Mouse (Mus musculus): ENCODE data around the gene Anapc11. TPM values are rescaled to one million over a fixed set of nuclear protein-coding genes. Genes with fewer than 3 reads are reported as not detected.

The Anapc11 gene
- polyA plus RNA-seq, 1 experiment from 2014 or later = 176 TPM

GRCm38 (mm10) chr11:120597240-120598235 is 683 bp upstream of the Anapc11 start:
- H3K4me3 ChIP-seq (replicated peaks; ENCODE audit: low read length) = peak overlapping the region; percentile 96
- H3K27me3 ChIP-seq (ENCODE audit: control insufficient read depth, insufficient read depth, low read length) = no peaks in the 10 kb centered on the region
- H3K9ac ChIP-seq (ENCODE audit: low read length) = peak overlapping the region; percentile 100
- H3K36me3 ChIP-seq (ENCODE audit: control insufficient read depth, insufficient read depth, low read length) = peaks cover 26% of the 10 kb centered on the region
- no peaks in the 10 kb centered on the region for H3K9me3 ChIP-seq (replicated peaks; ENCODE audit: control insufficient read depth, low read length)
- peak overlapping the region; percentile 90 for H3K27ac ChIP-seq (ENCODE audit: low read length)
- peaks cover 25% of the 10 kb centered on the region for H3K4me1 ChIP-seq (ENCODE audit: control insufficient read depth, insufficient read depth, low read length)
- peak overlapping the region; percentile 94 for H3K4me2 ChIP-seq (ENCODE audit: low read depth, low read length)
- 2% methylated on average over 99 of the region's 99 CpGs for WGBS
- peak; percentile 5 for ATAC-seq (ENCODE audit: insufficient read depth, low FRiP score)

- Histone ChIP-seq H3K4me3 (replicated peaks; ENCODE audit: low read length) (peak overlapping the region; percentile 96), H3K4me2 (ENCODE audit: low read depth, low read length) (peak overlapping the region; percentile 80), H3K27me3 (ENCODE audit: control insufficient read depth, insufficient read depth, low read length) (no peaks in the 10 kb centered on the region), H3K9ac (ENCODE audit: low read length) (peak overlapping the region; percentile 70), H3K36me3 (ENCODE audit: control insufficient read depth, insufficient read depth, low read length) (peaks cover 28% of the 10 kb centered on the region), H3K4me1 (ENCODE audit: control insufficient read depth, insufficient read depth, low read length) (peaks cover 25% of the 10 kb centered on the region), H3K27ac (ENCODE audit: low read length) (peak overlapping the region; percentile 87), H3K9me3 (replicated peaks; ENCODE audit: control insufficient read depth, low read length) (no peaks in the 10 kb centered on the region)
- WGBS = 40% methylated on average over 17 of the region's 17 CpGs
- no peak for ATAC-seq (ENCODE audit: insufficient read depth, low FRiP score)
Measured at GRCm38 (mm10) chr11:120598990-120599549, 849 bp downstream of the Anapc11 start.

DNA sequence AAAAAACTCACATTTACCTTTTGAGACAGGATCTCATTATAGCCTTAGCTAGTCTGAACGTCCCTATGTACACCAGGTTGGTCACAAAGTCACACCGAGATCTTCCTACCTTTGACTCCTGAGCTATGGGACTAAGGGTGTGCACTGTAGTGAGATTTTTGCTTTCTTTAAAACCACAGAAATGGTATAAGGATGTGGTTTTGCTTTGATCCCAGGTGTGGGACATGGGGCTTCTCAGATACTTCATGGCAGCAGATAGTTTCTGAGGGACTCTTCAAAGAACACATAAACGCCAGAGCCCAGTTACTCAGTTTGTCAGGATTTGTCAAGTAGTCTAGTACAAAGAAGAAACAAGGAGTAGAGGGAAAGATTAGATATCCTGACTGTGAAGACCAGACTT is 2.5 kb downstream of the Anapc11 start:
- H3K4me3 ChIP-seq (replicated peaks; ENCODE audit: low read length) = no peak overlapping the region
- no peak overlapping the region for H3K9ac ChIP-seq (ENCODE audit: low read length)
- no peak overlapping the region for H3K4me2 ChIP-seq (ENCODE audit: low read depth, low read length)
- no peak for ATAC-seq (ENCODE audit: insufficient read depth, low FRiP score)
- H3K4me1 ChIP-seq (ENCODE audit: control insufficient read depth, insufficient read depth, low read length) = peaks cover 25% of the 10 kb centered on the region
- peaks cover 21% of the 10 kb centered on the region; the same call in 1 of the 2 replicates for H3K36me3 ChIP-seq (ENCODE audit: control insufficient read depth, insufficient read depth, low read length)
- H3K27me3 ChIP-seq (ENCODE audit: control insufficient read depth, insufficient read depth, low read length) = no peaks in the 10 kb centered on the region
- WGBS = 94% methylated on average over 3 of the region's 3 CpGs
- no peaks in the 10 kb centered on the region for H3K9me3 ChIP-seq (replicated peaks; ENCODE audit: control insufficient read depth, low read length)
- no peak overlapping the region for H3K27ac ChIP-seq (ENCODE audit: low read length)

GRCm38 (mm10) chr11:120603545-120603944 is 5.3 kb downstream of the Anapc11 start:
- no peaks in the 10 kb centered on the region for H3K27me3 ChIP-seq (ENCODE audit: control insufficient read depth, insufficient read depth, low read length)
- H3K9ac ChIP-seq (ENCODE audit: low read length) = no peak overlapping the region
- peaks cover 19% of the 10 kb centered on the region; the same call in 1 of the 2 replicates for H3K36me3 ChIP-seq (ENCODE audit: control insufficient read depth, insufficient read depth, low read length)
- no peaks in the 10 kb centered on the region for H3K9me3 ChIP-seq (replicated peaks; ENCODE audit: control insufficient read depth, low read length)
- H3K4me1 ChIP-seq (ENCODE audit: control insufficient read depth, insufficient read depth, low read length) = peaks cover 22% of the 10 kb centered on the region
- WGBS = 73% methylated on average over 2 of the region's 2 CpGs
- ATAC-seq (ENCODE audit: insufficient read depth, low FRiP score) = no peak
- H3K4me2 ChIP-seq (ENCODE audit: low read depth, low read length) = no peak overlapping the region
- H3K4me3 ChIP-seq (replicated peaks; ENCODE audit: low read length) = no peak overlapping the region
- no peak overlapping the region for H3K27ac ChIP-seq (ENCODE audit: low read length)

- no peaks in the 10 kb centered on the region for H3K27me3 ChIP-seq (ENCODE audit: control insufficient read depth, insufficient read depth, low read length)
- WGBS = 84% methylated on average over 7 of the region's 7 CpGs
- H3K9ac ChIP-seq (ENCODE audit: low read length) = no peak overlapping the region
- H3K27ac ChIP-seq (ENCODE audit: low read length) = no peak overlapping the region
- H3K4me1 ChIP-seq (ENCODE audit: control insufficient read depth, insufficient read depth, low read length) = peaks cover 27% of the 10 kb centered on the region
- no peak overlapping the region for H3K4me3 ChIP-seq (replicated peaks; ENCODE audit: low read length)
- H3K9me3 ChIP-seq (replicated peaks; ENCODE audit: control insufficient read depth, low read length) = no peaks in the 10 kb centered on the region
- no peak overlapping the region for H3K4me2 ChIP-seq (ENCODE audit: low read depth, low read length)
- peaks cover 18% of the 10 kb centered on the region; the same call in 1 of the 2 replicates for H3K36me3 ChIP-seq (ENCODE audit: control insufficient read depth, insufficient read depth, low read length)
- no peak for ATAC-seq (ENCODE audit: insufficient read depth, low FRiP score)
Measured at GRCm38 (mm10) chr11:120605667-120606066, 7.4 kb downstream of the Anapc11 start.

- H3K9ac ChIP-seq (ENCODE audit: low read length) = peak overlapping the region; percentile 19; the same call in 1 of the 2 replicates
- H3K4me3 ChIP-seq (replicated peaks; ENCODE audit: low read length) = no peak overlapping the region
- H3K4me1 ChIP-seq (ENCODE audit: control insufficient read depth, insufficient read depth, low read length) = peaks cover 27% of the 10 kb centered on the region
- no peak overlapping the region for H3K4me2 ChIP-seq (ENCODE audit: low read depth, low read length)
- no peak for ATAC-seq (ENCODE audit: insufficient read depth, low FRiP score)
- H3K27me3 ChIP-seq (ENCODE audit: control insufficient read depth, insufficient read depth, low read length) = no peaks in the 10 kb centered on the region
- H3K36me3 ChIP-seq (ENCODE audit: control insufficient read depth, insufficient read depth, low read length) = peaks cover 13% of the 10 kb centered on the region; the same call in 1 of the 2 replicates
- no peak overlapping the region for H3K27ac ChIP-seq (ENCODE audit: low read length)
- WGBS = 71% methylated on average over 4 of the region's 4 CpGs
- no peaks in the 10 kb centered on the region for H3K9me3 ChIP-seq (replicated peaks; ENCODE audit: control insufficient read depth, low read length)
Measured at GRCm38 (mm10) chr11:120606764-120607163, 8.5 kb downstream of the Anapc11 start.

DNA sequence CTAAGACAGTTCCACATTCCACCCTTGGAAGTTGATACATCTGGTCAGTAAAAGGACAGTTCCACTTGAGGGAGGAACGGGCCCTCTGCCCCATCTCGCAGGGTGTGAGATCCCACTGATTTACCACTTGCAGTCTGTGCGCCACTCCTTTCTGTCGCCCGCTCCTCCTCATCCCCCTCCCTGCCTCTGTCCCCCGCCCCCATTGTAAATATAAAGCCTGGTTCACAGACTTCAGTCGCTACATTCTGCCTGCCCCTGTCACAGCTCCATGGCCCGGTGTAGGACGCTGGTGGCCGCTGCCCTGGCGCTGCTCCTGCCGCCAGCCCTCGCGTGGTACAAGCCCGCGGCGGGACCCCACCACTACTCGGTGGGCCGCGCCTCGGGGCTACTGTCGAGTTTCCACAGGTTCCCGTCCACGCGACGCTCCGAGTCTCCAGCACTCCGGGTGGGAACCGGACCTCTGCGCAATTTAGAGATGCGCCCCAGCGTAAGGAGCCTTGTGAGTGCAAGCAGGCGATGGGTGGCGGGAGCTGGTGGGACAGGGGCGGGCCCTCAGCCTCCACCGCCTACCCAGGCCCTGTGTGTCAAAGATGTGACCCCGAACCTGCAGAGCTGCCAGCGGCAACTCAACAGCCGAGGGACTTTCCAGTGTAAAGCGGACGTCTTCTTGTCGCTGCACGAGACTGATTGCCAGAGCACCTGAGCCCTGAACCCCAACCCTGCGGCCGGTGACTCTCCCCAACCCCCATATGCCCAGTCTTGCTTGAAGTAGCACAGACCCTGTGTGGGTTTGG is 10.2 kb downstream of the Anapc11 start, which contains the start of gene Npb:
Npb (plus strand) TSS at position 237 of the 794 bp plus-strand sequence.
- Histone ChIP-seq H3K36me3 (ENCODE audit: control insufficient read depth, insufficient read depth, low read length) (peaks cover 11% of the 10 kb centered on the region; the same call in 1 of the 2 replicates), H3K9me3 (replicated peaks; ENCODE audit: control insufficient read depth, low read length) (no peaks in the 10 kb centered on the region), H3K27me3 (ENCODE audit: control insufficient read depth, insufficient read depth, low read length) (no peaks in the 10 kb centered on the region), H3K9ac (ENCODE audit: low read length) (peak within 1 kb of the TSS; percentile 70), H3K27ac (ENCODE audit: low read length) (peak within 1 kb of the TSS; percentile 35; the same call in 1 of the 2 replicates), H3K4me3 (replicated peaks; ENCODE audit: low read length) (peak within 1 kb of the TSS; percentile 39), H3K4me2 (ENCODE audit: low read depth, low read length) (peak within 1 kb of the TSS; percentile 70), H3K4me1 (ENCODE audit: control insufficient read depth, insufficient read depth, low read length) (peaks cover 27% of the 10 kb centered on the region)
- ATAC-seq (ENCODE audit: insufficient read depth, low FRiP score) = peak; percentile 44
- WGBS = 6% methylated on average over 45 of the region's 45 CpGs

GRCm38 (mm10) chr11:120609250-120609649 is 11.0 kb downstream of the Anapc11 start:
- 37% methylated on average over 8 of the region's 8 CpGs for WGBS
- Histone ChIP-seq H3K27ac (ENCODE audit: low read length) (peak overlapping the region; percentile 35; the same call in 1 of the 2 replicates), H3K27me3 (ENCODE audit: control insufficient read depth, insufficient read depth, low read length) (no peaks in the 10 kb centered on the region), H3K36me3 (ENCODE audit: control insufficient read depth, insufficient read depth, low read length) (peaks cover 15% of the 10 kb centered on the region; the same call in 1 of the 2 replicates), H3K4me3 (replicated peaks; ENCODE audit: low read length) (peak overlapping the region; percentile 39; the same call in 1 of the 2 replicates), H3K4me2 (ENCODE audit: low read depth, low read length) (peak overlapping the region; percentile 70), H3K9ac (ENCODE audit: low read length) (no peak overlapping the region; the same call in 1 of the 2 replicates), H3K9me3 (replicated peaks; ENCODE audit: control insufficient read depth, low read length) (no peaks in the 10 kb centered on the region), H3K4me1 (ENCODE audit: control insufficient read depth, insufficient read depth, low read length) (peaks cover 27% of the 10 kb centered on the region)
- peak; percentile 68; the same call in 1 of the 2 replicates for ATAC-seq (ENCODE audit: insufficient read depth, low FRiP score)

Measured in stomach, embryonic 16.5 days (tissue).